Mouse (Mus musculus) C2C12 (cell line): ENCODE data around the gene Arhgap30.

Source experiments
- CEBPB ChIP-seq: IDR thresholded peaks from one replicate; pipeline ENCODE4 v1.6.1; 2011; ENCODE audit warnings: low read depth, mild to moderate bottlenecking, control low read depth, moderate library complexity
- CTCF ChIP-seq: IDR thresholded peaks from one replicate; pipeline ENCODE4 v1.5.1; 2011; ENCODE audit not compliant: control insufficient read depth, insufficient read depth, insufficient read length
- FOSL1 ChIP-seq: IDR thresholded peaks from one replicate; pipeline ENCODE4 v1.8.0; 2011; ENCODE audit warnings: mild to moderate bottlenecking, low read length; ENCODE audit not compliant: poor library complexity, insufficient read depth, severe bottlenecking
- MAX ChIP-seq: IDR thresholded peaks from one replicate; pipeline ENCODE4 v1.6.1; 2011; ENCODE audit warnings: mild to moderate bottlenecking, control low read depth
- MYOG ChIP-seq: IDR thresholded peaks from one replicate; pipeline ENCODE4 v1.6.1; 2011; ENCODE audit not compliant: control insufficient read depth, insufficient read length; ENCODE audit errors: extremely low read depth
- USF1 ChIP-seq: IDR thresholded peaks from one replicate; pipeline ENCODE4 v1.6.1; 2011; ENCODE audit warnings: low read depth, mild to moderate bottlenecking, control low read depth, moderate library complexity

- TF ChIP-seq CTCF, result no peak
- no peak for TF ChIP-seq MAX
- TF ChIP-seq USF1, result no peak
- no peak for TF ChIP-seq FOSL1
- TF ChIP-seq MYOG, result no peak
- no peak for TF ChIP-seq CEBPB
Measured at GRCm38 (mm10) chr1:171348665-171349064, 40.1 kb upstream of the Arhgap30 start.
